Mouse (Mus musculus) ES-E14 (cell line): ENCODE results near the gene Habp4.

ENCODE experiments used
- MAFK ChIP-seq: IDR thresholded peaks from 2 replicates; pipeline ENCODE4 v1.6.1; 2014; ENCODE audit warnings: mild to moderate bottlenecking, low read depth, low read length, inconsistent platforms; ENCODE audit not compliant: insufficient read depth
- ZNF384 ChIP-seq: IDR thresholded peaks from 2 replicates; pipeline ENCODE4 v1.6.1; 2012; ENCODE audit warnings: low read depth, low read length, inconsistent platforms

GRCm38 (mm10) chr13:64128858-64129615, 32.6 kb upstream of the Habp4 start, which contains the start of gene Slc35d2:
- no peak for TF ChIP-seq ZNF384
- TF ChIP-seq MAFK, result no peak
